Mouse (Mus musculus) hindbrain, embryonic 15.5 days (tissue): Measurements from ENCODE around the gene Pfkm. TPM values are rescaled to one million over a fixed set of nuclear protein-coding genes. Genes with fewer than 3 reads are reported as not detected.

Experiments used
- ATAC-seq: fragments of 200-750 bp; cut with Nextera tagmentation; 2 replicates; pipeline ENCODE4 v1.8.0; 2017; ENCODE audit warnings: low read depth, moderate number of reproducible peaks, moderate TSS enrichment; ENCODE audit not compliant: low FRiP score
- H3K27ac ChIP-seq: fragments of 300-500 bp; sonication (generic); replicated peaks from 2 replicates; pipeline ENCODE4 v1.5.1; 2015; ENCODE audit warnings: mild to moderate bottlenecking, inconsistent platforms
- H3K27me3 ChIP-seq: fragments of 300-500 bp; sonication (generic); 2 replicates; pipeline ENCODE4 v1.6.1; 2015; ENCODE audit warnings: control low read depth, inconsistent platforms
- H3K36me3 ChIP-seq: fragments of 300-500 bp; sonication (generic); 2 replicates; pipeline ENCODE4 v1.6.1; 2015; ENCODE audit warnings: control low read depth, inconsistent platforms
- H3K4me1 ChIP-seq: fragments of 300-500 bp; sonication (generic); replicated peaks from 2 replicates; pipeline ENCODE4 v1.6.1; 2015; ENCODE audit warnings: control low read depth, inconsistent platforms
- H3K4me2 ChIP-seq: fragments of 300-500 bp; sonication (generic); 2 replicates; pipeline ENCODE4 v1.6.1; 2015; ENCODE audit warnings: moderate library complexity, mild to moderate bottlenecking, inconsistent platforms
- H3K4me3 ChIP-seq: fragments of 300-500 bp; sonication (generic); 2 replicates; pipeline ENCODE4 v1.5.1; 2015; ENCODE audit warnings: mild to moderate bottlenecking, inconsistent platforms
- H3K9ac ChIP-seq: fragments of 300-500 bp; sonication (generic); 2 replicates; pipeline ENCODE4 v1.6.1; 2015; ENCODE audit warnings: inconsistent platforms
- H3K9me3 ChIP-seq: fragments of 300-500 bp; sonication (generic); 2 replicates; pipeline ENCODE4 v1.6.1; 2016; ENCODE audit warnings: control low read depth, inconsistent platforms
- WGBS: fragments of 180-500 bp; shearing (Covaris S2); methylation state at CpG from one replicate; pipeline ENCODE4 v1.1.7; 2015; 5-methylcytosine and 5-hydroxymethylcytosine counted together
- polyA plus RNA-seq: library from polyadenylated mRNA; unstranded; fragments of >200 nt; fragmentation: Nextera tagmentation; extraction: Ambion mirVana; gene quantifications from 2 replicates; pipeline ENCODE4 v1.2.1, GENCODE M21; 2015

Pfkm gene
- polyA plus RNA-seq, 1 experiment from 2014 or later = 90.0 TPM

GRCm38 (mm10) chr15:98166963-98167644 is 74.7 kb downstream of the Pfkm start, which contains the start of gene Ccdc184:
TSS of gene Ccdc184 (plus strand) at chr15:98167158.
- Histone ChIP-seq H3K27me3 (no peaks in the 10 kb centered on the region; the same call in 1 of the 2 replicates), H3K4me3 (peak within 1 kb of the TSS; percentile 58), H3K4me1 (peaks cover 44% of the 10 kb centered on the region), H3K27ac (peak within 1 kb of the TSS; percentile 95), H3K4me2 (peak within 1 kb of the TSS; percentile 82), H3K9ac (peak within 1 kb of the TSS; percentile 68), H3K9me3 (no peaks in the 10 kb centered on the region), H3K36me3 (no peaks in the 10 kb centered on the region)
- under 1% methylated on average over 18 of the region's 18 CpGs for WGBS
- ATAC-seq = peak; percentile 83

GRCm38 (mm10) chr15:98167645-98168621 is 75.5 kb downstream of the Pfkm start:
- Histone ChIP-seq H3K36me3 (no peaks in the 10 kb centered on the region), H3K9ac (peak overlapping the region; percentile 68), H3K4me2 (peak overlapping the region; percentile 82), H3K9me3 (no peaks in the 10 kb centered on the region), H3K4me3 (peak overlapping the region; percentile 58), H3K27me3 (no peaks in the 10 kb centered on the region; the same call in 1 of the 2 replicates), H3K4me1 (peaks cover 46% of the 10 kb centered on the region), H3K27ac (peak overlapping the region; percentile 95)
- ATAC-seq = peak; percentile 96
- 1% methylated on average over 69 of the region's 69 CpGs for WGBS

- Histone ChIP-seq H3K4me3 (peak overlapping the region; percentile 58), H3K9me3 (no peaks in the 10 kb centered on the region), H3K36me3 (no peaks in the 10 kb centered on the region), H3K9ac (peak overlapping the region; percentile 68), H3K4me2 (peak overlapping the region; percentile 82), H3K4me1 (peaks cover 47% of the 10 kb centered on the region), H3K27me3 (no peaks in the 10 kb centered on the region; the same call in 1 of the 2 replicates), H3K27ac (peak overlapping the region; percentile 95; the same call in 1 of the 2 replicates)
- no peak for ATAC-seq
- 3% methylated on average over 19 of the region's 19 CpGs for whole genome bisulfite sequencing
Observed at GRCm38 (mm10) chr15:98168622-98169004, 76.2 kb downstream of the Pfkm start.

DNA sequence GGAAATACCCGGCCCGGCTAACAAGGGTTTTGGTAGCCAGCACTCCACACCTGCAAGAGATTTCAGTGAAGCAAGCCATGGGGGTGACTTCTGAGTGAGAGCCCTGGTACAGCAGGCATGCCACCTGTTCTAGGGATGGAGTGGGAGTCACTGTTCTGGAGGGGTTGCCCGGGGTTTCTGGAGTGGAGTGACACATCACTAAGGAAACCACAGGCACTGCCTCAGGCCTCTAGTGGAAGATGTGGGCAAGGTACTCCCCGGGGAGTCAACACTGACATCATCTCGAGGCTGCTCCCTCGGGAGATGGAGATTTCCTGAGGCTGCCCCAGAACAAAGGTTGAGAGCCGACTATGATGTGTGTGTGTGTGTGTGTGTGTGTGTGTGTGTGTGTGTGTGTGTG is 78.0 kb downstream of the Pfkm start:
- H3K9ac ChIP-seq = peak overlapping the region; percentile 68
- 26% methylated on average over 7 of the region's 7 CpGs for WGBS
- peak overlapping the region; percentile 58 for H3K4me3 ChIP-seq
- peaks cover 2% of the 10 kb centered on the region; the same call in 1 of the 2 replicates for H3K27me3 ChIP-seq
- peaks cover 51% of the 10 kb centered on the region for H3K4me1 ChIP-seq
- ATAC-seq = no peak
- no peaks in the 10 kb centered on the region for H3K9me3 ChIP-seq
- peak overlapping the region; percentile 82 for H3K4me2 ChIP-seq
- H3K27ac ChIP-seq = no peak overlapping the region
- H3K36me3 ChIP-seq = no peaks in the 10 kb centered on the region

GRCm38 (mm10) chr15:98170917-98171316 is 78.5 kb downstream of the Pfkm start:
- Histone ChIP-seq H3K27ac (no peak overlapping the region), H3K4me2 (peak overlapping the region; percentile 82), H3K9me3 (no peaks in the 10 kb centered on the region), H3K27me3 (0 out of 2 replicates have a peak, but pooled peaks cover 2% of the 10 kb centered on the region), H3K4me1 (peaks cover 51% of the 10 kb centered on the region), H3K4me3 (peak overlapping the region; percentile 58), H3K9ac (no peak overlapping the region), H3K36me3 (no peaks in the 10 kb centered on the region)
- 76% methylated on average over 9 of the region's 9 CpGs for WGBS
- ATAC-seq = no peak

GRCm38 (mm10) chr15:98172113-98172512 is 79.7 kb downstream of the Pfkm start:
- Histone ChIP-seq H3K4me3 (no peak overlapping the region), H3K4me1 (peaks cover 45% of the 10 kb centered on the region), H3K9me3 (no peaks in the 10 kb centered on the region), H3K36me3 (no peaks in the 10 kb centered on the region), H3K9ac (no peak overlapping the region), H3K27ac (no peak overlapping the region), H3K27me3 (0 out of 2 replicates have a peak, but pooled peaks cover 2% of the 10 kb centered on the region), H3K4me2 (peak overlapping the region; percentile 82; the same call in 1 of the 2 replicates)
- ATAC-seq = no peak
- 75% methylated on average over 5 of the region's 5 CpGs for WGBS

DNA sequence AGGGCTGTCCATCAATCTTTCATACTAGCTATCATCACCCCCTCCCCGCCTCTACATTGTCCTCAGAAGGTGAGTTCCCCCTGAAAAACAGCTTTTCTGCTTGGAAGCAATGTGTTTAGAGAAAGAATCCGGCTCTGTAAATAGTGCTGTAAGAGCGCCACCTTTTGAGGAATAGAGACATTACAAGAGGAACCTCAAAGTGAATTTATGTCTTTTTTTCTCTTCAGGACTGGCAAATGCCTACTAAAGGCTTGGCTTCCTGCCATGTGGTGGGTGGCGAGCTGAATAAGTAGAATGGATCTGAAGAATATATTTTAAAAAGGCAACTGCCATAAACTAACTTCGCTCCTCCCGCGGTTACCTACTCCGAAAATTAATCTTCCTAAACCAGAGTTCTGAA is 81.4 kb downstream of the Pfkm start:
- no peak overlapping the region for H3K27ac ChIP-seq
- no peaks in the 10 kb centered on the region for H3K9me3 ChIP-seq
- no peak overlapping the region for H3K9ac ChIP-seq
- ATAC-seq = no peak
- H3K4me1 ChIP-seq = peaks cover 36% of the 10 kb centered on the region
- no peak overlapping the region for H3K4me3 ChIP-seq
- H3K4me2 ChIP-seq = peak overlapping the region; percentile 18; the same call in 1 of the 2 replicates
- H3K36me3 ChIP-seq = no peaks in the 10 kb centered on the region
- 0 out of 2 replicates have a peak, but pooled peaks cover 2% of the 10 kb centered on the region for H3K27me3 ChIP-seq
- WGBS = 35% methylated on average over 8 of the region's 8 CpGs

DNA sequence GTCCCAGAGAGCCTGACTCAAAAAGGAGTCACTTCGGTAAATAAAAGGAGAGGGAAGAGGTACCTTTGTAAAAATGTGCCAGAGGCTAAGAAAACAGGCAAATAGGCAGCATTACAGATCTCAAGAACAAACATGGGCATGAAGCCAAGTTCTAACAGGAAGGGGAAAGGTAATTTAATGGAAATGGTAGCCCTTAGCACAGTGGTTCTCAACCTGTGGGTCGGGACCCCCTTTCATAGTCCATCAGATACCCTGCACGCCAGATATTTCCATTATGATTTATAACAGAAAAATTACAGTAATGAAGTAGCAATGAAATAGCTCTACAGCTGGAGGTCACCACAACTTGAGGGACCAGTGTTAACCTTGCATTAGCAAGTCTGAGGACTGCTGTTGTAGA is 84.9 kb downstream of the Pfkm start:
- no peak for ATAC-seq
- no peaks in the 10 kb centered on the region for H3K36me3 ChIP-seq

DNA sequence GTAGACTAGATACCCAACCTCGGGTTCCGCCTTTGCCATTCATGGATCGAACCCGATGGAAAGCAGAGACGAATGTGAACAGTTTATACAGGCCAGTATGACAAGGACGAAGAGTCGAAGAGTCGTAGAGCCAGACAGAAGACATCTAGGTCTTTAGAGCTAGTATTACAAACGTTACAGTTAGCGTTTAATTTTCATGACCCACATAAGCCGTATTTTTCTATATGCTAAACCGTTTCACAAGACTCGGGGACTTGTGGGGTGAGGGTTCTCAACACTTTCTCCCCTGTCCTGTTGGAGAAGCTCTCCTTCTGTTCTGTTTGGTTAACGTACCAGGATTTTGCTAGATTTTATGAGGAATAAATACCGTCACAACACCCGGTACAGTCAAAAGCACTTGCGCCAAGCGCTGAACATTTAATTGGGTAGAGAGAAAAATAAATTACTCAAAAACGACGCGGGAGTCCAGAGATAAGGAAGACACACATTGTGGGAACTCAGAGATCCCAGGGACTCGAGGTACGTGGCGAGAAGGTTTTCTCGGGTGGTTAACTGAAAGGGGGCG is 88.3 kb downstream of the Pfkm start:
- no peaks in the 10 kb centered on the region for H3K36me3 ChIP-seq
- peak overlapping the region; percentile 50 for H3K9ac ChIP-seq
- peak overlapping the region; percentile 64 for H3K4me2 ChIP-seq
- peak overlapping the region; percentile 85 for H3K27ac ChIP-seq
- peak overlapping the region; percentile 61 for H3K4me3 ChIP-seq
- peaks cover 6% of the 10 kb centered on the region; the same call in 1 of the 2 replicates for H3K4me1 ChIP-seq
- no peaks in the 10 kb centered on the region for H3K9me3 ChIP-seq
- no peaks in the 10 kb centered on the region for H3K27me3 ChIP-seq
- WGBS = 4% methylated on average over 26 of the region's 26 CpGs
- ATAC-seq = no peak

More for the DNA sequence above, 84.9 kb downstream of the Pfkm start:
- Histone ChIP-seq H3K4me3 (no peak overlapping the region), H3K27ac (no peak overlapping the region), H3K27me3 (0 out of 2 replicates have a peak, but pooled peaks cover 2% of the 10 kb centered on the region), H3K9ac (no peak overlapping the region), H3K9me3 (no peaks in the 10 kb centered on the region), H3K4me1 (peaks cover 12% of the 10 kb centered on the region), H3K4me2 (no peak overlapping the region)
- 79% methylated on average over 3 of the region's 3 CpGs for WGBS

GRCm38 (mm10) chr15:98181132-98181711 is 88.8 kb downstream of the Pfkm start:
- Histone ChIP-seq H3K27ac (peak overlapping the region; percentile 85), H3K36me3 (no peaks in the 10 kb centered on the region), H3K4me1 (peaks cover 6% of the 10 kb centered on the region; the same call in 1 of the 2 replicates), H3K9ac (peak overlapping the region; percentile 50), H3K4me3 (peak overlapping the region; percentile 61), H3K27me3 (no peaks in the 10 kb centered on the region), H3K9me3 (no peaks in the 10 kb centered on the region), H3K4me2 (peak overlapping the region; percentile 64)
- WGBS = under 1% methylated on average over 30 of the region's 30 CpGs
- peak; percentile 99 for ATAC-seq
